Mouse (Mus musculus) embryonic facial prominence, embryonic 12.5 days (tissue): ENCODE measurements at regions not wholly inside any gene's neighbourhood (a gene's known extent, or its start where the extent isn't known, plus 50 kb on each side); places are given as distances from the start of the nearest gene placed in this dataset.
"Not testable (repeated sequence)": the region's sequence is repeated elsewhere in the genome, so short reads cannot be mapped to it uniquely, and the experiment has no call there.

ENCODE experiments used
- ATAC-seq: fragments of 200-750 bp; cut with Nextera tagmentation; 2 replicates; pipeline ENCODE4 v1.8.0; 2017; ENCODE audit not compliant: insufficient number of reproducible peaks, insufficient read depth, low FRiP score, low TSS enrichment
- H3K27ac ChIP-seq: fragments of 300-500 bp; sonication (generic); 2 replicates; pipeline ENCODE4 v1.5.1; 2016; ENCODE audit warnings: mild to moderate bottlenecking
- H3K27me3 ChIP-seq: fragments of 300-500 bp; sonication (generic); 2 replicates; pipeline ENCODE4 v1.6.1; 2016; ENCODE audit warnings: mild to moderate bottlenecking, moderate library complexity
- H3K36me3 ChIP-seq: fragments of 300-500 bp; sonication (generic); 2 replicates; pipeline ENCODE4 v1.6.1; 2016; ENCODE audit warnings: mild to moderate bottlenecking
- H3K4me1 ChIP-seq: fragments of 300-500 bp; sonication (generic); 2 replicates; pipeline ENCODE4 v1.6.1; 2016
- H3K4me2 ChIP-seq: fragments of 300-500 bp; sonication (generic); replicated peaks from 2 replicates; pipeline ENCODE4 v1.6.1; 2016; ENCODE audit warnings: mild to moderate bottlenecking, moderate library complexity
- H3K4me3 ChIP-seq: fragments of 300-500 bp; sonication (generic); 2 replicates; pipeline ENCODE4 v1.5.1; 2016; ENCODE audit warnings: mild to moderate bottlenecking
- H3K9ac ChIP-seq: fragments of 300-500 bp; sonication (generic); 2 replicates; pipeline ENCODE4 v1.6.1; 2016; ENCODE audit warnings: mild to moderate bottlenecking, moderate library complexity
- H3K9me3 ChIP-seq: fragments of 300-500 bp; sonication (generic); 2 replicates; pipeline ENCODE4 v1.6.1; 2016; ENCODE audit warnings: mild to moderate bottlenecking, moderate library complexity
- WGBS: fragments of 180-500 bp; shearing (Covaris S2); methylation state at CpG from one replicate; pipeline ENCODE4 v1.1.7; 2016; 5-methylcytosine and 5-hydroxymethylcytosine counted together

- H3K4me1 ChIP-seq = no peaks in the 10 kb centered on the region
- 81% methylated on average over 7 of the region's 7 CpGs for WGBS
- no peak overlapping the region for H3K4me3 ChIP-seq
- H3K27ac ChIP-seq = no peak overlapping the region
- H3K36me3 ChIP-seq = no peaks in the 10 kb centered on the region
- H3K9ac ChIP-seq = no peak overlapping the region
- no peaks in the 10 kb centered on the region for H3K27me3 ChIP-seq
- H3K4me2 ChIP-seq = no peak overlapping the region
- peaks cover 10% of the 10 kb centered on the region; the same call in 1 of the 2 replicates for H3K9me3 ChIP-seq
- no peak for ATAC-seq
These were observed 1645.9 kb upstream of the Cdh9 start for GRCm38 (mm10) chr15:15082577-15083128.

- not testable (repeated sequence) for H3K9ac ChIP-seq, H3K4me2 ChIP-seq, H3K4me3 ChIP-seq, H3K4me1 ChIP-seq, H3K36me3 ChIP-seq, H3K27ac ChIP-seq, H3K9me3 ChIP-seq, ATAC-seq, H3K27me3 ChIP-seq
- WGBS = 83% methylated on average over 9 of the region's 9 CpGs
These were observed 1639.9 kb upstream of the Cdh9 start for GRCm38 (mm10) chr15:15088696-15089095.

- not testable (repeated sequence) for H3K27ac ChIP-seq, ATAC-seq, H3K4me3 ChIP-seq, H3K27me3 ChIP-seq, H3K4me1 ChIP-seq, H3K4me2 ChIP-seq, H3K9me3 ChIP-seq, H3K9ac ChIP-seq, H3K36me3 ChIP-seq
- WGBS = 83% methylated on average over 3 of the region's 3 CpGs
These were observed 1638.8 kb upstream of the Cdh9 start for GRCm38 (mm10) chr15:15089783-15090182.

- no peaks in the 10 kb centered on the region for H3K36me3 ChIP-seq
- no peak overlapping the region for H3K9ac ChIP-seq
- no peaks in the 10 kb centered on the region for H3K4me1 ChIP-seq
- H3K4me2 ChIP-seq = no peak overlapping the region
- no peak overlapping the region for H3K4me3 ChIP-seq
- ATAC-seq = no peak
- 71% methylated on average over 2 of the region's 2 CpGs for WGBS
- H3K9me3 ChIP-seq = no peaks in the 10 kb centered on the region
- no peak overlapping the region for H3K27ac ChIP-seq
- no peaks in the 10 kb centered on the region for H3K27me3 ChIP-seq
These were observed 1636.8 kb upstream of the Cdh9 start for GRCm38 (mm10) chr15:15091531-15092290.

GRCm38 (mm10) chr15:15097391-15097790 is 1631.2 kb upstream of the Cdh9 start:
- no peaks in the 10 kb centered on the region for H3K27me3 ChIP-seq
- H3K4me2 ChIP-seq = no peak overlapping the region
- no peak overlapping the region for H3K27ac ChIP-seq
- 67% methylated on average over 1 of the region's 1 CpGs for WGBS
- no peaks in the 10 kb centered on the region for H3K4me1 ChIP-seq
- no peak for ATAC-seq
- H3K9me3 ChIP-seq = no peaks in the 10 kb centered on the region
- H3K9ac ChIP-seq = no peak overlapping the region
- no peaks in the 10 kb centered on the region for H3K36me3 ChIP-seq
- H3K4me3 ChIP-seq = no peak overlapping the region

- H3K27ac ChIP-seq = no peak overlapping the region
- no peak for ATAC-seq
- H3K4me3 ChIP-seq = no peak overlapping the region
- H3K4me2 ChIP-seq = no peak overlapping the region
- no peaks in the 10 kb centered on the region for H3K9me3 ChIP-seq
- H3K9ac ChIP-seq = no peak overlapping the region
- WGBS = 43% methylated on average over 1 of the region's 1 CpGs
- no peaks in the 10 kb centered on the region for H3K36me3 ChIP-seq
- H3K27me3 ChIP-seq = no peaks in the 10 kb centered on the region
- no peaks in the 10 kb centered on the region for H3K4me1 ChIP-seq
These were observed 1626.4 kb upstream of the Cdh9 start for GRCm38 (mm10) chr15:15102185-15102584.

GRCm38 (mm10) chr15:15120109-15120508 is 1608.4 kb upstream of the Cdh9 start:
- H3K9me3 ChIP-seq = no peaks in the 10 kb centered on the region
- H3K4me2 ChIP-seq = no peak overlapping the region
- H3K9ac ChIP-seq = no peak overlapping the region
- no peak overlapping the region for H3K27ac ChIP-seq
- H3K27me3 ChIP-seq = no peaks in the 10 kb centered on the region
- H3K4me1 ChIP-seq = no peaks in the 10 kb centered on the region
- H3K4me3 ChIP-seq = no peak overlapping the region
- 77% methylated on average over 1 of the region's 1 CpGs for WGBS
- H3K36me3 ChIP-seq = no peaks in the 10 kb centered on the region
- ATAC-seq = no peak

- no peak for ATAC-seq
- Histone ChIP-seq H3K27ac (no peak overlapping the region), H3K4me3 (no peak overlapping the region), H3K36me3 (no peaks in the 10 kb centered on the region), H3K9ac (no peak overlapping the region), H3K27me3 (no peaks in the 10 kb centered on the region), H3K4me2 (no peak overlapping the region), H3K9me3 (no peaks in the 10 kb centered on the region), H3K4me1 (no peaks in the 10 kb centered on the region)
- 50% methylated on average over 2 of the region's 2 CpGs for WGBS
These were observed 1579.8 kb upstream of the Cdh9 start for GRCm38 (mm10) chr15:15148791-15149190.

- H3K4me3 ChIP-seq = no peak overlapping the region
- WGBS = 67% methylated on average over 3 of the region's 3 CpGs
These were observed 1573.1 kb upstream of the Cdh9 start for GRCm38 (mm10) chr15:15155422-15155821.

GRCm38 (mm10) chr15:15170387-15170786 is 1558.2 kb upstream of the Cdh9 start:
- H3K9ac ChIP-seq = no peak overlapping the region
- 0 out of 2 replicates have a peak, but pooled peaks have one; percentile 60 for ATAC-seq
- 73% methylated on average over 1 of the region's 1 CpGs for WGBS
- no peak overlapping the region for H3K4me2 ChIP-seq
- no peak overlapping the region for H3K4me3 ChIP-seq
- H3K4me1 ChIP-seq = no peaks in the 10 kb centered on the region
- no peaks in the 10 kb centered on the region for H3K36me3 ChIP-seq
- H3K9me3 ChIP-seq = no peaks in the 10 kb centered on the region
- no peaks in the 10 kb centered on the region for H3K27me3 ChIP-seq
- no peak overlapping the region for H3K27ac ChIP-seq

More at GRCm38 (mm10) chr15:15155422-15155821, 1573.1 kb upstream of the Cdh9 start:
- Histone ChIP-seq H3K27ac (no peak overlapping the region), H3K36me3 (no peaks in the 10 kb centered on the region), H3K27me3 (no peaks in the 10 kb centered on the region), H3K4me2 (no peak overlapping the region), H3K9ac (no peak overlapping the region), H3K4me1 (no peaks in the 10 kb centered on the region), H3K9me3 (no peaks in the 10 kb centered on the region)
- no peak for ATAC-seq

GRCm38 (mm10) chr15:15220296-15220695 is 1508.3 kb upstream of the Cdh9 start:
- no peak overlapping the region for H3K9ac ChIP-seq
- no peak overlapping the region for H3K4me3 ChIP-seq
- WGBS = 44% methylated on average over 2 of the region's 2 CpGs
- ATAC-seq = no peak
- no peaks in the 10 kb centered on the region for H3K27me3 ChIP-seq
- H3K27ac ChIP-seq = no peak overlapping the region
- H3K4me2 ChIP-seq = no peak overlapping the region
- H3K4me1 ChIP-seq = no peaks in the 10 kb centered on the region
- no peaks in the 10 kb centered on the region for H3K9me3 ChIP-seq
- no peaks in the 10 kb centered on the region for H3K36me3 ChIP-seq

- no peaks in the 10 kb centered on the region for H3K36me3 ChIP-seq
- no peaks in the 10 kb centered on the region for H3K27me3 ChIP-seq
- H3K4me1 ChIP-seq = no peaks in the 10 kb centered on the region
- H3K4me3 ChIP-seq = no peak overlapping the region
- WGBS = 62% methylated on average over 3 of the region's 3 CpGs
- no peaks in the 10 kb centered on the region for H3K9me3 ChIP-seq
- no peak overlapping the region for H3K27ac ChIP-seq
- no peak overlapping the region for H3K4me2 ChIP-seq
- no peak overlapping the region for H3K9ac ChIP-seq
- no peak for ATAC-seq
These were observed 1498.6 kb upstream of the Cdh9 start for GRCm38 (mm10) chr15:15229926-15230325.
